Mouse (Mus musculus): ENCODE data around the gene H2al2a. TPM values are rescaled to one million over a fixed set of nuclear protein-coding genes. Genes with fewer than 3 reads are reported as not detected.

The H2al2a gene
- polyA plus RNA-seq, 1 experiment from 2014 or later, result not detected

DNA sequence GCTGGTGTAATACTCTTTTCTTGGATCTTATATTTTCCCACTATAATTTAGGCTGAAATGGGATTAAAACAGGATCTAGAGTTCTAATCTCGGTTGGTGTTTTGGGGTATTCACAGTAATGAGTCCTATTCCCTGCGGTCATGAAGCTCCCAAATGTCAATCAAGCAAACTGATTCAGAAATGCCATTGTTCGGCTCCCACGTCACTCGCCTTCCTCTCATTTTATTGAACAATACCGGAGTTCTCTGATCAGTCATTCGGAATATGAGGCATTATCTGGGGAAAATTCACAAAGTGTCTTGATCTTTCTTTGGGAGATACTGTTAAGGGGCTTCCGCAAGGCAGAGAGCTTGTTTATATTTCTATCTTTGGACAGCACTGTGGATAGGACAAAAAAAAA lies 33.8 kb upstream of the H2al2a start:
- H3K4me3 ChIP-seq (ENCODE audit: low read depth, low read length), result peak overlapping the region; percentile 28
- H3K36me3 ChIP-seq (ENCODE audit: control insufficient read depth, insufficient read depth, low read length), result no peaks in the 10 kb centered on the region
- peak; percentile 77 for DNase-seq (ENCODE audit: low spot score)
- 4% methylated on average over 8 of the region's 8 CpGs for WGBS
- H3K4me1 ChIP-seq (replicated peaks; ENCODE audit: control insufficient read depth, insufficient read depth, low read length), result peaks cover 32% of the 10 kb centered on the region
- H3K27ac ChIP-seq (ENCODE audit: low read depth, low read length), result peak overlapping the region; percentile 66
- 0 out of 2 replicates have a peak overlapping the region, but pooled peaks have one; percentile 7 for H3K9ac ChIP-seq (ENCODE audit: low read length)
- no peaks in the 10 kb centered on the region for H3K27me3 ChIP-seq (ENCODE audit: control insufficient read depth, insufficient read depth, low read length)
- peak overlapping the region; percentile 99; the same call in 1 of the 2 replicates for H3K4me2 ChIP-seq (ENCODE audit: low read depth, low read length, severe bottlenecking)
- no peak for ATAC-seq (replicated peaks; ENCODE audit: low FRiP score)
- no peaks in the 10 kb centered on the region for H3K9me3 ChIP-seq (ENCODE audit: control insufficient read depth, low read length)

DNA sequence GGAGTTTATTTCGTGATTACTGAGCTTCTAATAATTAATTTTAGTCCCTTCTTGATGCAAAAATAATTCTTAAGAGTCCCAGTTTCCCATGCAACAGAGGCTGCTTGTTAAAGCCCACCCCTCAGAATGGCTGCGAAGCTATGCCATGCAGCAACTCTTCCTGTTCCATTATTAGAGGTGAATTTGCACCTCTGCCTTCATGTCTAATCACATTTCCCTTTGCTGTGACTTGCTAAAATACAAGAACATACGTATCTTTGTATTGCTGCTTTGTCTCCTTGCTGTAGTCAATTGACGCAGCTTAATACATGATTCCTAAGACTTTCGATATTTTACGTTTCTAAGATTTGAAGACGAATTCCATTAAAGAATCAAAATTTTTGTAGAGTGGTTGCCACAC lies 32.9 kb upstream of the H2al2a start:
- Histone ChIP-seq H3K4me3 (ENCODE audit: low read depth, low read length) (peak overlapping the region; percentile 11; the same call in 1 of the 2 replicates), H3K27me3 (ENCODE audit: control insufficient read depth, insufficient read depth, low read length) (no peaks in the 10 kb centered on the region), H3K36me3 (ENCODE audit: control insufficient read depth, insufficient read depth, low read length) (no peaks in the 10 kb centered on the region), H3K4me1 (replicated peaks; ENCODE audit: control insufficient read depth, insufficient read depth, low read length) (peaks cover 31% of the 10 kb centered on the region), H3K4me2 (ENCODE audit: low read depth, low read length, severe bottlenecking) (peak overlapping the region; percentile 42), H3K9me3 (ENCODE audit: control insufficient read depth, low read length) (no peaks in the 10 kb centered on the region), H3K9ac (ENCODE audit: low read length) (peak overlapping the region; percentile 58), H3K27ac (ENCODE audit: low read depth, low read length) (peak overlapping the region; percentile 66)
- 28% methylated on average over 7 of the region's 7 CpGs for WGBS
- DNase-seq (ENCODE audit: low spot score) (no peak), ATAC-seq (replicated peaks; ENCODE audit: low FRiP score) (no peak)

DNA sequence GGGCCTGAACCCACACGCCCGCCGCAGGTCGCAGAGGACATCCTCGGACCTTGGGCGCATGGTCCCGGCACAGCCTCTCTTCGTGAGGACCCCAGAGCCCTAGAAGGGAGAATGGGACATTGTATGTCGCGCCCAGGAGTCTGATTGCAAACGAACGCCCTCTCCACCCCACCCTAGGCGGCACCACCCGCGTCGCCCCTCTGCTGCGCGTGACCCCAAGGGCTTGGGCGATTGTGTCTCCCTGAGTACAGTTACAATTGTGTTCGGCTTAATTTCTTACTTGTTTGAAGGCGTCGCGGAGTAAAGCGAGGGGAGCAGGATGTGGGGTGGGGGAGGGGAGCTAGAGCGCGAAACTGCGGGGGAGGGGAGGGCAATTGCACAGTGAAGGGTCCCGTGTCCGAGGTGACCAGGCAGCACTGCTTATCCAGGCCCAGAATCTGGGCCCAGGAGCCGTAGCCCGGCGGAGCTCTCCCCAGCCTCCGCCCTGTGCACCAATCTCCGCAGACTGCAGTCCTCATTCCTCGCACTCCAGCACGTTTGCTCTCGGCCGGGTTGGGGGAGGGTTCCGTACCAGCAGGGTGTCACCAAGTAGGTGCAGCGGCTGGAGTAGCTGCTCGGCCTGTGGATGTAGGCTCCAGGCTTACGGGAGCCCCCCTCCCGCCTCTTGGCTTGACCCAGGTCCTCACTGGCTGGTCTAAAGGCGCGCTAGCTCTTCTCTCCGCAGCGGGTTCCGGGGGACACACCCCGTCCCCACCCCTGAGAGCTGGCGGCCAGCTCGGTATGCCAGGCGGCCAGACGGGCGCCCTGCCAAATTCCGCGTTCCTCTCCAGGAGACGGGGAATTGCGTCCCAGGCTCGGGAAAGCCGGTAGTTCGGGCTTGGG lies 31.6 kb upstream of the H2al2a start:
- peak; percentile 53 for ATAC-seq (replicated peaks; ENCODE audit: low FRiP score)
- Histone ChIP-seq H3K4me1 (replicated peaks; ENCODE audit: control insufficient read depth, insufficient read depth, low read length) (peaks cover 21% of the 10 kb centered on the region), H3K27me3 (ENCODE audit: control insufficient read depth, insufficient read depth, low read length) (no peaks in the 10 kb centered on the region), H3K9me3 (ENCODE audit: control insufficient read depth, low read length) (no peaks in the 10 kb centered on the region), H3K4me3 (ENCODE audit: low read depth, low read length) (peak overlapping the region; percentile 64), H3K36me3 (ENCODE audit: control insufficient read depth, insufficient read depth, low read length) (no peaks in the 10 kb centered on the region), H3K27ac (ENCODE audit: low read depth, low read length) (peak overlapping the region; percentile 100), H3K4me2 (ENCODE audit: low read depth, low read length, severe bottlenecking) (peak overlapping the region; percentile 93), H3K9ac (ENCODE audit: low read length) (peak overlapping the region; percentile 99)
- under 1% methylated on average over 61 of the region's 61 CpGs for WGBS
- peak; percentile 91 for DNase-seq (ENCODE audit: low spot score)

DNA sequence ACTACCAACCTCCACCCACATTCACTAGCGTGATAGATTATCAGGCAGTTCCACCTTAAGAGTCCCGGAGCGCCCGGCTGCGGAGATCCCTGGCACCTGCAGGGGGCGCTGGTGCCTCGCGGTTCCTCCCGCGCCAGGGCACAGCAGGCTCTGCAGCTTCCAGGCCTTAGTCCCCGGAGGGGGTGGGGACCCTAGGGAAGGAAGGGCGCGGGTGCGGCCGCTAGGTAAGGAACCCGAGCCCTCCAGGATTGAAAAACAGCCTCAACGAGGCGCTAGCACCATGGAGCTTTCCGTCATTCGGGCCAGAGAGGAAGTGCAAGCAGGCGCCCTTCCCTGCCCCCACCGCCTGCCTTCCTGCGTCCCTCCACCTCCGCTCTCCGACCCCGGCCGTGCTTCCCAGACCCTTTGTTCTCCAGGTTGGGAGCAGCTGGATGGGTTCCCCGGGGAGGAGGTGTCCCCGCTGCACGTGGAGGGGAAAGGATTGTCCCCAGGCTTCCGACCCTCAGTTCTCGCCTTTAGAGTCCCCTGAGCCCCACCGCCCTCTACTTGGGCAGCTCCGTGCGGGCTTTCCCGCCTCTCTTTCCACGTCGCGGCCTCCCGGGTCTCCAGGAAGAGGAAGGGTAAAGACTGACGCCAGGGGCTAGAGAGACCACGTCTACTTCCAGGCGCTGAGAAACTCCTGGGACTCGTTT lies 30.8 kb upstream of the H2al2a start:
- under 1% methylated on average over 44 of the region's 44 CpGs for WGBS

DNA sequence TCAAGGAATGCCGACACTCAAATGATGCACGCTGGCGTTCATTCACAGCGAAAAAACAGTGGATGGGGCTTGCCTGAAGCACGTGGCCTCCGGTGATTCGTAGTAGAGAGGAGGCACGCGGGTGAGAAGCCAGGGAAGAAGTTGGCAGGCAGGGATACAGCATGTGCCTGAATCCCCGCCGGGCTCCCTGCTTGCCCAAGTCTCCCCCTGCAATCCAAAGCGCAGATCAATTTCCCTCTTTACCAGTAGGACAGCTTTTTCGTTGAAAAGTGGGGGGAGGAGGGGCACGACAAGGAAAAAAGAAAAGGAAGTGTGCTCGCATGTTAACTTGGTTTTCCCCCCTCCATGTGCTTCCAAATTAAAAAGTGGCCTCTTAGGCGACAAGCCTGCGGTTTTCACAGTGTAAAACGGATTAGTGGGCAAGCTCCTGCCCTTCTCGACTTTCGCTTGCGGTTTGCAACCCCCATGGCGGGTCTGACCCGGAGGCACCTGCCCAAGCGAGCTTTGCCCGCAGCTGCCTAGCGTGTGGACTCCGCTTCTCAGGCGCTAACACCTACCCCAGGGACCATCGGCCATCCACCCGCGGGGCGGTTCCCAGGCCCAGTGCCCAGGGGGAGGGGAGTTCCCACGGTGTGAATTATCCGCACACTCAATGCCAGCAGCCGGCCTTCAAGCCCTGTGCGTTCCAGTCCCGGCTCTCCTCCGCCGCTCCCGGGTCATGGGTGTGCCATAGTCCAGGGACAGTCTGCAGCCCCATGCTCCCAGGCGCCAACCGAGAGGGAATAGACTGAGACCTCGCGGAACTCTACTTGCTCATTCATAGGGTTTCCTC lies 29.6 kb upstream of the H2al2a start:
- WGBS, result under 1% methylated on average over 44 of the region's 44 CpGs
- Histone ChIP-seq H3K9me3 (ENCODE audit: control insufficient read depth, low read length) (no peaks in the 10 kb centered on the region), H3K27ac (ENCODE audit: low read depth, low read length) (peak overlapping the region; percentile 100), H3K4me1 (replicated peaks; ENCODE audit: control insufficient read depth, insufficient read depth, low read length) (peaks cover 4% of the 10 kb centered on the region; the same call in 1 of the 2 replicates), H3K9ac (ENCODE audit: low read length) (peak overlapping the region; percentile 99), H3K27me3 (ENCODE audit: control insufficient read depth, insufficient read depth, low read length) (no peaks in the 10 kb centered on the region), H3K4me3 (ENCODE audit: low read depth, low read length) (peak overlapping the region; percentile 64), H3K4me2 (ENCODE audit: low read depth, low read length, severe bottlenecking) (peak overlapping the region; percentile 93), H3K36me3 (ENCODE audit: control insufficient read depth, insufficient read depth, low read length) (no peaks in the 10 kb centered on the region)
- DNase-seq (ENCODE audit: low spot score), result peak; percentile 87
- ATAC-seq (replicated peaks; ENCODE audit: low FRiP score), result peak; percentile 19

More for the DNA sequence above, 30.8 kb upstream of the H2al2a start:
- H3K27ac ChIP-seq (ENCODE audit: low read depth, low read length), result peak overlapping the region; percentile 100
- peaks cover 13% of the 10 kb centered on the region; the same call in 1 of the 2 replicates for H3K4me1 ChIP-seq (replicated peaks; ENCODE audit: control insufficient read depth, insufficient read depth, low read length)
- peak overlapping the region; percentile 64 for H3K4me3 ChIP-seq (ENCODE audit: low read depth, low read length)
- H3K4me2 ChIP-seq (ENCODE audit: low read depth, low read length, severe bottlenecking), result peak overlapping the region; percentile 93
- H3K9ac ChIP-seq (ENCODE audit: low read length), result peak overlapping the region; percentile 99
- no peaks in the 10 kb centered on the region for H3K36me3 ChIP-seq (ENCODE audit: control insufficient read depth, insufficient read depth, low read length)
- no peaks in the 10 kb centered on the region for H3K27me3 ChIP-seq (ENCODE audit: control insufficient read depth, insufficient read depth, low read length)
- ATAC-seq (replicated peaks; ENCODE audit: low FRiP score) (peak; percentile 86), DNase-seq (ENCODE audit: low spot score) (peak; percentile 98)
- no peaks in the 10 kb centered on the region for H3K9me3 ChIP-seq (ENCODE audit: control insufficient read depth, low read length)

DNA sequence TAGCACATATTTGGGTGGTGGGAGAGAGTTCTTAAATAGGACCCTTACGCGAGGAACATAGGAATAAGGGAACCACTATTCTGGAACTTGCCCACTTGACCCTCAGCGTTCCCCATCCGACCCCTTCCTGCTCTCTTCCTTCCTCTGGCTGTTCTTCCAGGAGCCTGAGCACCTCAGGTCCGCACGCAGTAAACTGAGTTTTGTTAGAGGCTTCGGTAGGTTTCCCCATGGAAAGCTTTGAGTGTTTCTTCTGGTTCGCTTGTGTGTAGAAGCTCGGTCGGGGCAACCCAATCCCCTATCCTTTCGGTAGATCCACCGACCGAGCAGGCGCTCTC lies 29.0 kb upstream of the H2al2a start:
- DNase-seq (ENCODE audit: low spot score), result no peak

DNA sequence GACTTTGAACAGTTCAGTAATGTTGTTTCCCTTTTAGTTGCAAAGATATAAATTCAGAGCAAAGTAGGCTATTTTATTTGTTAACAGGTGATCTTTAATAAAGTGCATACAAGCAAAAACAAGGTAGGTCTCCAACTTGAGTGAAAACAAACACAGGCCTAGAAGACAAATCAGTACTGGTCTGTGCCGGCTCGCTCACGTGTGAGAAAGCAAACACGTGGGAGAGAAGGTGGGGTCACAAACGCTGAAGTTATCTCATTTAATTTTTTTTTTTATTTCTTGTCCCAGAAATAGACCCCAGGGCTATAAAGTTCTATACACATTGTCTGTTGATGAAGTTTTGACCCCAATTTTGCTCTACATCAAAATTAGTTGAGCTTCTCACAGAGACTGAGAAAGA lies 28.4 kb upstream of the H2al2a start:
- Histone ChIP-seq H3K27ac (ENCODE audit: low read depth, low read length) (peak overlapping the region; percentile 100; the same call in 1 of the 2 replicates), H3K27me3 (ENCODE audit: control insufficient read depth, insufficient read depth, low read length) (no peaks in the 10 kb centered on the region), H3K4me3 (ENCODE audit: low read depth, low read length) (peak overlapping the region; percentile 64), H3K9me3 (ENCODE audit: control insufficient read depth, low read length) (no peaks in the 10 kb centered on the region), H3K36me3 (ENCODE audit: control insufficient read depth, insufficient read depth, low read length) (no peaks in the 10 kb centered on the region), H3K4me2 (ENCODE audit: low read depth, low read length, severe bottlenecking) (peak overlapping the region; percentile 93; the same call in 1 of the 2 replicates), H3K4me1 (replicated peaks; ENCODE audit: control insufficient read depth, insufficient read depth, low read length) (peaks cover 1% of the 10 kb centered on the region; the same call in 1 of the 2 replicates), H3K9ac (ENCODE audit: low read length) (peak overlapping the region; percentile 99)
- ATAC-seq (replicated peaks; ENCODE audit: low FRiP score) (no peak), DNase-seq (ENCODE audit: low spot score) (no peak)
- 20% methylated on average over 5 of the region's 5 CpGs for WGBS

More for the DNA sequence above, 29.0 kb upstream of the H2al2a start:
- Histone ChIP-seq H3K27ac (ENCODE audit: low read depth, low read length) (peak overlapping the region; percentile 100), H3K27me3 (ENCODE audit: control insufficient read depth, insufficient read depth, low read length) (no peaks in the 10 kb centered on the region), H3K4me3 (ENCODE audit: low read depth, low read length) (peak overlapping the region; percentile 64), H3K9ac (ENCODE audit: low read length) (peak overlapping the region; percentile 99), H3K4me1 (replicated peaks; ENCODE audit: control insufficient read depth, insufficient read depth, low read length) (peaks cover 1% of the 10 kb centered on the region; the same call in 1 of the 2 replicates), H3K36me3 (ENCODE audit: control insufficient read depth, insufficient read depth, low read length) (no peaks in the 10 kb centered on the region), H3K9me3 (ENCODE audit: control insufficient read depth, low read length) (no peaks in the 10 kb centered on the region), H3K4me2 (ENCODE audit: low read depth, low read length, severe bottlenecking) (peak overlapping the region; percentile 93)
- 1% methylated on average over 14 of the region's 14 CpGs for WGBS
- no peak for ATAC-seq (replicated peaks; ENCODE audit: low FRiP score)

DNA sequence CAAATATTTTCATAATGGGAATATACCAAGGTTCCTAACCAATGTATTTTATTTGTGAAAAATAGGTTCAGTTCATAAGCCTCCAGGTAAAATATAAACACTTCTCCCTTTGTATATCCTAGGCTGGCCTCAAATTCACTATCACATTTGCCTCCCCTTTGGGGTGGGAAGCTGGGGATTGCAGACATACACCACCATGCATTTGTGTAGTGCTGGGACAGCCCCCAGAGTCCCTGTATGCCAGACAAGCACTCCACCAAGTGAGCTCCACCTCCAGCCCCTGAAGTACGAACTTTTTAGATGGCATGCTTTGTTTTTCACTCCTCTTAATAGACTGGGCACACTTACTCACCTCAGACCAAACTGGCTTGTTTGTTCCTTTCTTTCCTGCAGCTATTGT lies 26.1 kb upstream of the H2al2a start:
- H3K27ac ChIP-seq (ENCODE audit: low read depth, low read length), result no peak overlapping the region
- ATAC-seq (replicated peaks; ENCODE audit: low FRiP score) (no peak), DNase-seq (ENCODE audit: low spot score) (no peak)
- no peaks in the 10 kb centered on the region for H3K9me3 ChIP-seq (ENCODE audit: control insufficient read depth, low read length)
- no peak overlapping the region for H3K9ac ChIP-seq (ENCODE audit: low read length)
- 57% methylated on average over 1 of the region's 1 CpGs for WGBS
- no peaks in the 10 kb centered on the region for H3K36me3 ChIP-seq (ENCODE audit: control insufficient read depth, insufficient read depth, low read length)
- peaks cover 1% of the 10 kb centered on the region; the same call in 1 of the 2 replicates for H3K4me1 ChIP-seq (replicated peaks; ENCODE audit: control insufficient read depth, insufficient read depth, low read length)
- no peak overlapping the region for H3K4me2 ChIP-seq (ENCODE audit: low read depth, low read length, severe bottlenecking)
- no peaks in the 10 kb centered on the region for H3K27me3 ChIP-seq (ENCODE audit: control insufficient read depth, insufficient read depth, low read length)
- no peak overlapping the region for H3K4me3 ChIP-seq (ENCODE audit: low read depth, low read length)

All from forebrain, embryonic 11.5 days (tissue).